Mouse (Mus musculus) intestine, embryonic 14.5 days (tissue): ENCODE data around the gene Desi1. TPM values are rescaled to one million over a fixed set of nuclear protein-coding genes. Genes with fewer than 3 reads are reported as not detected.
A peak's percentile ranks its signal among the peaks of the same experiment; 100 is the strongest.

ENCODE experiments used
- ATAC-seq: fragments of 200-750 bp; cut with Nextera tagmentation; replicated peaks from 2 replicates; pipeline ENCODE4 v1.8.0; 2017; ENCODE audit warnings: low read depth, moderate number of reproducible peaks, moderate TSS enrichment, moderate library complexity; ENCODE audit not compliant: low FRiP score, low TSS enrichment
- DNase-seq: peaks from one replicate; pipeline ENCODE4 v3.0.0-alpha.2; 2018; ENCODE audit warnings: low spot score
- H3K27ac ChIP-seq: fragments of 300-500 bp; sonication (generic); 2 replicates; pipeline ENCODE4 v1.5.1; 2014; ENCODE audit warnings: low read depth, mild to moderate bottlenecking, control low read depth
- H3K27me3 ChIP-seq: fragments of 300-500 bp; sonication (generic); replicated peaks from 2 replicates; pipeline ENCODE4 v1.6.1; 2014; ENCODE audit warnings: low read length, control low read depth; ENCODE audit not compliant: control insufficient read depth, insufficient read depth
- H3K36me3 ChIP-seq: fragments of 300-500 bp; sonication (generic); 2 replicates; pipeline ENCODE4 v1.6.1; 2014; ENCODE audit warnings: low read length, control low read depth; ENCODE audit not compliant: control insufficient read depth, insufficient read depth
- H3K4me1 ChIP-seq: fragments of 300-500 bp; sonication (generic); replicated peaks from 2 replicates; pipeline ENCODE4 v1.6.1; 2014; ENCODE audit warnings: low read length, control low read depth, mixed read lengths; ENCODE audit not compliant: control insufficient read depth, insufficient read depth
- H3K4me2 ChIP-seq: fragments of 300-500 bp; sonication (generic); 2 replicates; pipeline ENCODE4 v1.6.1; 2014; ENCODE audit warnings: low read length
- H3K4me3 ChIP-seq: fragments of 300-500 bp; sonication (generic); 2 replicates; pipeline ENCODE4 v1.5.1; 2014; ENCODE audit warnings: low read depth, low read length, control low read depth, mixed read lengths
- H3K9ac ChIP-seq: fragments of 300-500 bp; sonication (generic); 2 replicates; pipeline ENCODE4 v1.6.1; 2014; ENCODE audit warnings: mild to moderate bottlenecking, low read length
- H3K9me3 ChIP-seq: fragments of 300-500 bp; sonication (generic); 2 replicates; pipeline ENCODE4 v1.6.1; 2016; ENCODE audit warnings: low read length, control low read depth; ENCODE audit not compliant: control insufficient read depth
- WGBS: fragments of 180-500 bp; shearing (Covaris S2); extraction: QIAGEN DNeasy Blood & Tissue Kit; methylation state at CpG from one replicate; pipeline ENCODE4 v1.1.7; 2014; 5-methylcytosine and 5-hydroxymethylcytosine counted together
- polyA plus RNA-seq: library from polyadenylated mRNA; unstranded; fragments of >200 nt; fragmentation: Nextera tagmentation; extraction: Ambion mirVana; gene quantifications from 2 replicates; pipeline ENCODE4 v1.2.1, GENCODE M21; 2014

Desi1 gene
- polyA plus RNA-seq, 1 experiment from 2014 or later = 26.7 TPM

GRCm38 (mm10) chr15:82027276-82027675 lies 6.4 kb downstream of the Desi1 start:
- Histone ChIP-seq H3K4me2 (no peak overlapping the region), H3K9ac (no peak overlapping the region), H3K27me3 (no peaks in the 10 kb centered on the region), H3K36me3 (peaks cover 93% of the 10 kb centered on the region), H3K9me3 (0 out of 2 replicates have a peak, but pooled peaks cover 3% of the 10 kb centered on the region), H3K4me1 (no peaks in the 10 kb centered on the region), H3K27ac (no peak overlapping the region), H3K4me3 (no peak overlapping the region)
- ATAC-seq (no peak), DNase-seq (no peak)
- 89% methylated on average over 7 of the region's 7 CpGs for WGBS

GRCm38 (mm10) chr15:82023965-82024635 lies 9.6 kb downstream of the Desi1 start:
- DNase-seq = no peak
- 0 out of 2 replicates have a peak, but pooled peaks cover 3% of the 10 kb centered on the region for H3K9me3 ChIP-seq
- no peak overlapping the region for H3K4me2 ChIP-seq
- H3K36me3 ChIP-seq = peaks cover 80% of the 10 kb centered on the region
- H3K27me3 ChIP-seq = no peaks in the 10 kb centered on the region
- ATAC-seq = no peak
- no peak overlapping the region for H3K27ac ChIP-seq
- H3K9ac ChIP-seq = no peak overlapping the region
- H3K4me3 ChIP-seq = no peak overlapping the region
- 85% methylated on average over 6 of the region's 6 CpGs for WGBS
- no peaks in the 10 kb centered on the region for H3K4me1 ChIP-seq

DNA sequence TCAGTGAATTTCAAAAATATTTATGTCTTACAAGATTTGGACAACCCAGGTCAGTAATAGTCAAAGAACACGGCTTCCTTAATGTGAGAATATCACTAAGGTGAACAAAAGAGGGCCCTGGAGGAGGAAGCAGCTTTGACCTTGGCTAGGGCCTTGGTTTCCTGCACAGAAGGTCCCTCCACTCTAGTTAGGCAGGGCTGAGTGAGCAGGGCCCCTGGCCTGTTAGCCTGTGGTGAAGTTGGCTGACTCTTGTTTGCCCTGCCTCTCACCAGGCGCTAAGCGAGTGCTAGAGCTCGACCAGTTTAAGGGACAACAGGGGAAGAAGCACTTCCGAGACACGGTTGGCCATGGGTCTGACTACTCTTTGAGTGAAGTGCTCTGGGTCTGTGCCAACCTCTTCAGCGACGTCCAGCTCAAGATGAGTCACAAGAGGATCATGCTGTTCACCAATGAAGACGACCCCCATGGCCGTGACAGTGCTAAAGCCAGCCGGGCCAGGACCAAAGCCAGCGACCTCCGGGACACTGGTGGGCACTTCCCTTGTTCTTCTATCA lies 11.1 kb downstream of the Desi1 start:
- DNase-seq (no peak), ATAC-seq (no peak)
- Histone ChIP-seq H3K27ac (no peak overlapping the region), H3K4me2 (no peak overlapping the region), H3K4me1 (no peaks in the 10 kb centered on the region), H3K9me3 (0 out of 2 replicates have a peak, but pooled peaks cover 3% of the 10 kb centered on the region), H3K27me3 (no peaks in the 10 kb centered on the region), H3K4me3 (no peak overlapping the region), H3K36me3 (peaks cover 71% of the 10 kb centered on the region), H3K9ac (no peak overlapping the region)
- 87% methylated on average over 13 of the region's 13 CpGs for WGBS

DNA sequence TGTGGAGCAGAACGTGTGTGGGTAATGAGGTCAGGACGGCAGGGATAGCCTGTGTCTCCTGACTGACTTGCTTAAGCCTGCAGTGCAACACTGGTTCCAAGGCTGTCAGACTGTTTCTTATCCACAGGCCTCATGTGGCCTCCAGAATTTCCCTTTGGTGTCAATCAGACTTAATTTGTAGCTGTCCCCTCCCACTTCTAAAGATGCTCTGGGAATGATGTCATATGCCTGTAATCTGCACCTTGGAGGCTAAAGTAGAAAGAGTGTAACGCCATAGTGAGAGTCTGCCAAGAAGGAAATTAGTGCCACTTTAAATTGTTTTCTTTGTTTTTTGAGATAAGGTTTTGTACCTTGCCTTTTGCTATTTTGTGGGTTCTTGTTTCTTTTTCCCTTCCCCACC lies 14.4 kb downstream of the Desi1 start:
- Histone ChIP-seq H3K27me3 (no peaks in the 10 kb centered on the region), H3K36me3 (peaks cover 38% of the 10 kb centered on the region), H3K9ac (no peak overlapping the region), H3K4me1 (peaks cover 17% of the 10 kb centered on the region), H3K4me3 (no peak overlapping the region), H3K9me3 (no peaks in the 10 kb centered on the region), H3K4me2 (no peak overlapping the region), H3K27ac (no peak overlapping the region)
- 87% methylated on average over 3 of the region's 3 CpGs for WGBS
- DNase-seq (no peak), ATAC-seq (no peak)

- H3K4me1 ChIP-seq = peaks cover 17% of the 10 kb centered on the region
- ATAC-seq (no peak), DNase-seq (no peak)
- H3K9me3 ChIP-seq = no peaks in the 10 kb centered on the region
- 80% methylated on average over 4 of the region's 4 CpGs for WGBS
- H3K27ac ChIP-seq = no peak overlapping the region
- peaks cover 22% of the 10 kb centered on the region for H3K36me3 ChIP-seq
- H3K27me3 ChIP-seq = no peaks in the 10 kb centered on the region
- no peak overlapping the region for H3K4me2 ChIP-seq
- no peak overlapping the region for H3K9ac ChIP-seq
- no peak overlapping the region for H3K4me3 ChIP-seq
Observed at GRCm38 (mm10) chr15:82017461-82017860, 16.2 kb downstream of the Desi1 start.

- Histone ChIP-seq H3K36me3 (peaks cover 21% of the 10 kb centered on the region), H3K27me3 (no peaks in the 10 kb centered on the region), H3K27ac (peak overlapping the region; percentile 29; the same call in 1 of the 2 replicates), H3K9ac (peak overlapping the region; percentile 75), H3K9me3 (no peaks in the 10 kb centered on the region), H3K4me3 (peak overlapping the region; percentile 100), H3K4me2 (peak overlapping the region; percentile 79), H3K4me1 (peaks cover 17% of the 10 kb centered on the region)
- DNase-seq (no peak), ATAC-seq (no peak)
- 24% methylated on average over 6 of the region's 6 CpGs for WGBS
Observed at GRCm38 (mm10) chr15:82016830-82017229, 16.8 kb downstream of the Desi1 start.

GRCm38 (mm10) chr15:82016101-82016808 lies 17.4 kb downstream of the Desi1 start:
- Histone ChIP-seq H3K27me3 (no peaks in the 10 kb centered on the region), H3K36me3 (peaks cover 20% of the 10 kb centered on the region), H3K4me2 (peak overlapping the region; percentile 79), H3K4me1 (peaks cover 17% of the 10 kb centered on the region), H3K9ac (peak overlapping the region; percentile 75), H3K27ac (peak overlapping the region; percentile 69), H3K4me3 (peak overlapping the region; percentile 100), H3K9me3 (no peaks in the 10 kb centered on the region)
- WGBS = under 1% methylated on average over 51 of the region's 53 CpGs
- ATAC-seq = peak; percentile 96
- peak; percentile 99 for DNase-seq

DNA sequence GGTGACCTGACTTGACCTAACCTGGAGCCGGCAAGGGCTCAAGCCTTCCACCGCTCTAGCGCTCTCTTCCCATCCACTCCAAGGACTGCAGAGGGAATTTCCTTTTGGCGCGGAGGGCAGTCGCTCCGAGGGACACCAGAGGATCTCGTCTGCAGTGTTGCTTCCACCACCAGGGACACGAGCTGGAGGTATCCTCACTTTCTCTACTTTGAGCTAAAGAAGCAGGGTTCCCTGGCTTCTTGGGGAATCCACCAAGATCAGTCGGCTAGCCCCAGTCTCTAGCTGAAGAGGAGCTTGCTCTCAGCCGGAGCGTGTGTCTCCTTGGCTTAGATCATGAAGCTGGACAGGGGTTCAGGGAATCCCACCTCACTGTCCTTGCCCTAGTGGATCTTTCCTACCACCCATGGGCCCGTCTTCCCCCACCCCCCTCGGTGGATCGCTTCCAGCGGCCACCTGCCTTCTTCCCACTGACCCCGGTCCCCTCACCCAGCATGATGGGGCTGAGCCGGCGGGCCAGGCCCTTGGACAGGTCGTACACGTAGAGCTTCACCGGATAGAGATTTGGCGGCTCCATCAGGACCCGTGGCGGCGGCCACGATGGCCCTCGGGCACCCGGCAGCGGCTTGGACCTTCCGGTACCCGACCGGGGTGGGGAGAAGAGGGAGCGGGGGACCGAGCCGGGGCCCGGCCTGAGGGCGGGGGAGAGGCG lies 18.1 kb downstream of the Desi1 start:
- peak overlapping the region; percentile 79 for H3K4me2 ChIP-seq
- H3K27ac ChIP-seq = peak overlapping the region; percentile 69
- WGBS = 1% methylated on average over 39 of the region's 39 CpGs
- no peaks in the 10 kb centered on the region for H3K9me3 ChIP-seq
- H3K27me3 ChIP-seq = no peaks in the 10 kb centered on the region
- H3K4me1 ChIP-seq = peaks cover 17% of the 10 kb centered on the region
- H3K9ac ChIP-seq = peak overlapping the region; percentile 75
- peak; percentile 66 for ATAC-seq
- H3K36me3 ChIP-seq = peaks cover 18% of the 10 kb centered on the region
- H3K4me3 ChIP-seq = peak overlapping the region; percentile 100
- DNase-seq = peak; percentile 73
